Mouse (Mus musculus) heart, postnatal 10 days (tissue): ENCODE data around the gene Hspa1a. TPM values are rescaled to one million over a fixed set of nuclear protein-coding genes. Genes with fewer than 3 reads are reported as not detected.
"Not testable (repeated sequence)": the region's sequence is repeated elsewhere in the genome, so short reads cannot be mapped to it uniquely, and the experiment has no call there.

Experiments
- DNase-seq, 2 experiments: peaks; one replicate each; pipeline ENCODE4 v3.0.0; 2021
- intact Hi-C: fragments of 180-260 bp; cut with DNase I; formaldehyde crosslinking; loops from one replicate; pipeline ENCODE4 v1.15.1; 2025
- total RNA-seq, 2 experiments: library from RNA; stranded (reverse); gene quantifications; 2 replicates each; pipeline ENCODE4 v1.2.3; 2021

Hspa1a gene
- total RNA-seq, 2 experiments from 2014 or later: 2.6 TPM

- intact Hi-C loops: no loop called here
- DNase-seq: no peak
Measured at GRCm38 (mm10) chr17:34975581-34976492, 3.9 kb upstream of the Hspa1a start.

GRCm38 (mm10) chr17:34971694-34972068, 275 bp downstream of the Hspa1a start:
- DNase-seq, intact Hi-C loops: not testable (repeated sequence)

- not testable (repeated sequence) for DNase-seq
Measured at GRCm38 (mm10) chr17:34970850-34971249, 1.1 kb downstream of the Hspa1a start.

GRCm38 (mm10) chr17:34969822-34970221, 2.1 kb downstream of the Hspa1a start, which contains the start of gene Gm20481:
Gm20481 (plus strand) TSS chr17:34969912.
- intact Hi-C loops: not testable (repeated sequence)

More at GRCm38 (mm10) chr17:34970850-34971249, 1.1 kb downstream of the Hspa1a start:
- intact Hi-C loops: not testable (repeated sequence)

GRCm38 (mm10) chr17:34965627-34966026, 6.3 kb downstream of the Hspa1a start:
- DNase-seq: no peak
- intact Hi-C loops: no loop called here

More at GRCm38 (mm10) chr17:34969822-34970221, 2.1 kb downstream of the Hspa1a start, which contains the start of gene Gm20481:
- not testable (repeated sequence) for DNase-seq

GRCm38 (mm10) chr17:34964640-34965049, 7.3 kb downstream of the Hspa1a start:
- intact Hi-C loops: no loop called here
- DNase-seq: no peak

GRCm38 (mm10) chr17:34962841-34963240, 9.1 kb downstream of the Hspa1a start:
- intact Hi-C loops: no loop called here
- DNase-seq: no peak

GRCm38 (mm10) chr17:34962125-34962524, 9.8 kb downstream of the Hspa1a start:
- intact Hi-C loops: no loop called here
- DNase-seq: peak in 1 of 2 experiments; percentile 46

GRCm38 (mm10) chr17:34960702-34961493, 11.1 kb downstream of the Hspa1a start:
- intact Hi-C loops: no loop called here
- DNase-seq: no peak

GRCm38 (mm10) chr17:34959881-34960515, 12.0 kb downstream of the Hspa1a start:
- intact Hi-C loops: no loop called here
- DNase-seq: peak; percentile 52 to 61

GRCm38 (mm10) chr17:34959130-34959778, 12.7 kb downstream of the Hspa1a start, which contains the start of gene Hspa1b:
Hspa1b (minus strand) TSS chr17:34959238.
- intact Hi-C loops: not testable (repeated sequence)
- peak; percentile 90 for DNase-seq

GRCm38 (mm10) chr17:34958734-34959129, 13.2 kb downstream of the Hspa1a start:
- DNase-seq, intact Hi-C loops: not testable (repeated sequence)

- intact Hi-C loops, DNase-seq: not testable (repeated sequence)
Measured at GRCm38 (mm10) chr17:34957966-34958365, 14.0 kb downstream of the Hspa1a start.

GRCm38 (mm10) chr17:34957291-34957690, 14.7 kb downstream of the Hspa1a start:
- DNase-seq, intact Hi-C loops: not testable (repeated sequence)

- DNase-seq: no peak
- intact Hi-C loops: no loop called here
Measured at GRCm38 (mm10) chr17:34956340-34956739, 15.6 kb downstream of the Hspa1a start.

- intact Hi-C loops: loop anchor here (1.0 kb wide), 1 partner anchor 26 kb away; no protein-coding TSS in a partner anchor
- no peak for DNase-seq
Measured at GRCm38 (mm10) chr17:34955884-34956283, 16.1 kb downstream of the Hspa1a start.

- DNase-seq: no peak
- intact Hi-C loops: loop anchor here (1.0 kb wide), 1 partner anchor 27 kb away; no protein-coding TSS in a partner anchor
Measured at GRCm38 (mm10) chr17:34954831-34955230, 17.1 kb downstream of the Hspa1a start.

- DNase-seq: no peak
- intact Hi-C loops: no loop called here
Measured at GRCm38 (mm10) chr17:34953904-34954303, 18.1 kb downstream of the Hspa1a start.

GRCm38 (mm10) chr17:34953258-34953657, 18.7 kb downstream of the Hspa1a start:
- intact Hi-C loops: no loop called here
- DNase-seq: no peak
